Mouse (Mus musculus) stomach, embryonic 14.5 days (tissue): Measurements from ENCODE around the gene Hc. TPM values are rescaled to one million over a fixed set of nuclear protein-coding genes. Genes with fewer than 3 reads are reported as not detected.

Experiments used
- ATAC-seq: fragments of 200-750 bp; cut with Nextera tagmentation; 2 replicates; pipeline ENCODE4 v1.8.0; 2017; ENCODE audit warnings: low read depth, moderate TSS enrichment; ENCODE audit not compliant: insufficient number of reproducible peaks, insufficient read depth, low FRiP score
- H3K27ac ChIP-seq: fragments of 300-500 bp; sonication (generic); 2 replicates; pipeline ENCODE4 v1.5.1; 2014; ENCODE audit warnings: mild to moderate bottlenecking, low read length, moderate library complexity, mixed read lengths
- H3K27me3 ChIP-seq: fragments of 300-500 bp; sonication (generic); 2 replicates; pipeline ENCODE4 v1.6.1; 2014; ENCODE audit warnings: low read length, control low read depth, mixed read lengths; ENCODE audit not compliant: control insufficient read depth, insufficient read depth
- H3K36me3 ChIP-seq: fragments of 300-500 bp; sonication (generic); 2 replicates; pipeline ENCODE4 v1.6.1; 2014; ENCODE audit warnings: mild to moderate bottlenecking, control low read depth, low read length, moderate library complexity, mixed read lengths; ENCODE audit not compliant: control insufficient read depth, insufficient read depth
- H3K4me1 ChIP-seq: fragments of 300-500 bp; sonication (generic); 2 replicates; pipeline ENCODE4 v1.6.1; 2014; ENCODE audit warnings: low read length, control low read depth, mixed read lengths; ENCODE audit not compliant: control insufficient read depth, insufficient read depth
- H3K4me2 ChIP-seq: fragments of 300-500 bp; sonication (generic); replicated peaks from 2 replicates; pipeline ENCODE4 v1.6.1; 2014; ENCODE audit warnings: low read depth, low read length, control low read depth
- H3K4me3 ChIP-seq: fragments of 300-500 bp; sonication (generic); 2 replicates; pipeline ENCODE4 v1.5.1; 2014; ENCODE audit warnings: low read depth, low read length, control low read depth
- H3K9ac ChIP-seq: fragments of 300-500 bp; sonication (generic); replicated peaks from 2 replicates; pipeline ENCODE4 v1.6.1; 2014; ENCODE audit warnings: low read depth, mild to moderate bottlenecking, control low read depth, low read length, moderate library complexity, mixed read lengths
- H3K9me3 ChIP-seq: fragments of 300-500 bp; sonication (generic); 2 replicates; pipeline ENCODE4 v1.6.1; 2016; ENCODE audit warnings: low read depth, low read length, control low read depth; ENCODE audit not compliant: control insufficient read depth
- WGBS: fragments of 180-500 bp; shearing (Covaris S2); extraction: QIAGEN DNeasy Blood & Tissue Kit; methylation state at CpG from one replicate; pipeline ENCODE4 v1.1.7; 2014; 5-methylcytosine and 5-hydroxymethylcytosine counted together
- polyA plus RNA-seq: library from polyadenylated mRNA; unstranded; fragments of >200 nt; fragmentation: Nextera tagmentation; extraction: Ambion mirVana; gene quantifications from 2 replicates; pipeline ENCODE4 v1.2.1, GENCODE M21; 2014

Gene Hc
- polyA plus RNA-seq, 1 experiment from 2014 or later, result not detected

GRCm38 (mm10) chr2:34938269-34939208, 122.7 kb downstream of the Hc start:
- Histone ChIP-seq H3K27ac (no peak overlapping the region), H3K9me3 (no peaks in the 10 kb centered on the region), H3K4me3 (no peak overlapping the region), H3K4me2 (no peak overlapping the region), H3K4me1 (0 out of 2 replicates have a peak, but pooled peaks cover 2% of the 10 kb centered on the region), H3K9ac (no peak overlapping the region), H3K27me3 (no peaks in the 10 kb centered on the region), H3K36me3 (no peaks in the 10 kb centered on the region)
- no peak for ATAC-seq
- 72% methylated on average over 8 of the region's 8 CpGs for WGBS

- H3K36me3 ChIP-seq, result no peaks in the 10 kb centered on the region
- no peak overlapping the region for H3K4me2 ChIP-seq
- no peak for ATAC-seq
- 18% methylated on average over 5 of the region's 5 CpGs for WGBS
- 0 out of 2 replicates have a peak, but pooled peaks cover 2% of the 10 kb centered on the region for H3K4me1 ChIP-seq
- H3K27ac ChIP-seq, result no peak overlapping the region
- no peaks in the 10 kb centered on the region for H3K9me3 ChIP-seq
- no peak overlapping the region for H3K9ac ChIP-seq
- H3K4me3 ChIP-seq, result no peak overlapping the region
- no peaks in the 10 kb centered on the region for H3K27me3 ChIP-seq
Observed at GRCm38 (mm10) chr2:34937460-34937859, 123.8 kb downstream of the Hc start.

Other genes starting within 250 kb of the Hc start
- 69.8 and 75.7 TPM in 2 replicates for gene Fbxw2, start 235.1 kb downstream of the Hc start, polyA plus RNA-seq
- gene Gm34653, start 228.4 kb downstream of the Hc start, polyA plus RNA-seq, result not detected in 2 replicates
- 0.56 and 0.59 TPM in 2 replicates for gene Cutal, start 187.0 kb downstream of the Hc start, polyA plus RNA-seq
- 95.0 and 99.2 TPM in 2 replicates for gene Psmd5, start 186.5 kb downstream of the Hc start, polyA plus RNA-seq
- gene Phf19, start 147.4 kb downstream of the Hc start, polyA plus RNA-seq, result 8.2 and 11.9 TPM in 2 replicates
- gene Traf1, start 99.7 kb downstream of the Hc start, polyA plus RNA-seq, result 3.7 and 4.3 TPM in 2 replicates
- gene AI182371, start 40.1 kb upstream of the Hc start, polyA plus RNA-seq, result 0.29 and 0.36 TPM in 2 replicates
- 31.0 and 34.6 TPM in 2 replicates for gene Cntrl, start 48.1 kb upstream of the Hc start, polyA plus RNA-seq
- 314 and 322 TPM in 2 replicates for gene Rab14, start 139.7 kb upstream of the Hc start, polyA plus RNA-seq
- 204 and 219 TPM in 2 replicates for gene Gsn, start 194.9 kb upstream of the Hc start, polyA plus RNA-seq